Mouse (Mus musculus): ENCODE data around the gene Mindy4.

The Mindy4 gene

GRCm38 (mm10) chr6:55310179-55310578 is 107.0 kb downstream of the Mindy4 start:
- DNase-seq (ENCODE audit: low read depth), result no peak

DNA sequence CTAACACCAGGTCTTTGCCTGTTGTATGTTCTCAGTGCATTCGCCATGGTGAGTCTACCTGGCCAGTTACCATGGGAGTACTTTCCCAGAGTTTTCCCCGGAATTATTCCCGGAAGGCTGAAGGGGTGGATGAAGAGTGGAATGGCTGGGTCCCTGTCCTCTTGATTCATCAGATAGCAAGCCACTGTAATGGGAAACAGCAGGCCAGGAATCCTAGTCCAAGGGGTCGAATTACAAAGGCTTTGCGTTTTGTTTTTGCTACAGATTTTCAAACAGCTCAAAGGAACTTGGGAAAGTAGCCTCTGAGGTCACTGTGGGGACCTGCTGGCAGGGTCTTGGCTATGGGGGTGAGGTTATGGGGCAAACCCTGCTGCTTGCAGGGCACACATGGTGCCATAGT is 108.8 kb downstream of the Mindy4 start:
- no peak for DNase-seq (ENCODE audit: low read depth)

- DNase-seq (ENCODE audit: low read depth), result no peak
Measured at GRCm38 (mm10) chr6:55313893-55314292, 110.7 kb downstream of the Mindy4 start.

DNA sequence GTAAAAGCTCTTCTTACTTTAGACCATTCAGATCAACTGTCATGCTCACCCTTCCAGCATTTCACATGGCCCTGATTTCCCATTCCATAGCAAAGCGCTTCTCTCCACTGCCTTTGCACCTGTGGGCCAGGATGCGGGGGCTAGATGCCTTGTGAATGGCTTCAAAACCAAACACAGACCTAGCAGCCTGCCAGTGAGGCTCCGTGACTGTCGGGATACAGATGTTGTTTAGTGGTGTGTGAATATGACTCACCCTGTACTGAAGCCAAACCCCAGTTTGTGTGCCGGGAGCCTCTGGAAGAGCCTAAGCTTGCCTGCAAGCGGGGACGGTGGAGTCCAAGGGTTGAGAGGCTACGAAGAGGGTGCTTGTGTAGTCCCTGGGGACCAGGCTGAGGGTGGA is 111.4 kb downstream of the Mindy4 start:
- no peak for DNase-seq (ENCODE audit: low read depth)

DNA sequence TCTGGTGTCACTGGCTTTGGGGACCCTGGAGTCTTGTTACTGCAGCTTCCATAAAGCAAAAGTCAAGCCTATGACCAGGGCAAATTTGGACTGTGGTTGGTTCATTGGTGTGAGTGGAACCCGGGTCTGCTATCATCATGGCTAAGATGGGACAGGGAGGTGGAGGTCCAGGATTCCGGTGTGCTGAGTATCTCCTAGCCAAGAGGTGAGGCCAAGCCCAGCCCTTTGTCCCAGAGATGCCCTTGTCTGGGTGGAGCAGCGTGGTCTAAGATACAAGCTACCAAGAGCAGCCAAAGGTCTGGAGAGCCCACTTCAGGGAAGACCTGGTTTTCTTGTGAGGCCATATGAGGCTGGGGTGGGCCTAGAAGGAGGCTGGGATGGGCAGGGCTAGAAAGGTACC is 115.4 kb downstream of the Mindy4 start:
- no peak for DNase-seq (ENCODE audit: low read depth)

DNA sequence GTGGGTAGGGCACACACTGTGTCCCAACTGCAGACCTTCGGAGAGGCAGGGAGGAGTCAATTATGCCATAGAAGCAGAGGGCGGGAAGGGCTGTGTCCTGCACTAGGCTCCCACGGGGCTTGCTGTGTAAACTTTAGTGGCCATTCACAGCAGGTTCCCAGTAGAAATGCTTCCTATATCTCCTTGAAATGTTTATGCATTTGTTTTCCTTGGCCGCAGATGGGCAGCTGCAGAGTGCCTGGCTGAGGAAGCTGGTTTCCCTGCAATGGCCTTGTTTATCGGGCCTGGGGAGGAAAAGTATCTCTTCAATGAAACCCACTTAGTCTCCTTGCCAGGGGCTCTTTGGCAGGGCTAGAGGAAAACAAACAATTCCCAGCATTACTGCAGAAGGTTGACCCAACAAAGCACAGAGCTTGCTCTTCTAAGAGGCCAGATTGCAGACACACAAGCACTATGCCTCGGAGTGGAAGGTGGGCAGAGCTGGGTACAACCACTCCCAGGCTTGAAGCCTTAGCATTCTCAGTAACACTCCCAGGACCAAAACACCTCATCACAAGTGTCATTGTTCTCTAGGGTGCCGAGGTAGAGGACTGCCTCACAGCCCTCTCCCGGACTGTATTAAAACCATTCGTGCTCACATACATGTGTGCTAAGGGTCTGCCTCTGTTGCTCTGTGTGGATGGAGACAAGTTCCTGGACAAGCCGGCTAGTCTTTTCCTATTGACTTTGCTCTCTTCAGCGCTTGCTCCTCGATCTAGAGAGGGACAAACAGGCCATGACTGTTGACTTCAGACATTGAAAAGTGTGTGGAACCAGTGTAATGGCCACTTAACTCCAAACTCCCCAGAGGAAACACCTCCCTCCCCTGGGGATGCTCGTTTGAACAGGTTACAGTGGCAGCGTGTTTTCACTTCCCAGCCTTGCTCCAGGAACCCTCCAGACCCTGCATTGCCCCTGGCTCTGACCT is 116.7 kb downstream of the Mindy4 start:
- DNase-seq (ENCODE audit: low read depth), result no peak

GRCm38 (mm10) chr6:55320894-55321293 is 117.7 kb downstream of the Mindy4 start:
- DNase-seq (ENCODE audit: low read depth), result no peak

GRCm38 (mm10) chr6:55321518-55321917 is 118.3 kb downstream of the Mindy4 start:
- no peak for DNase-seq (ENCODE audit: low read depth)

GRCm38 (mm10) chr6:55322980-55323379 is 119.8 kb downstream of the Mindy4 start:
- DNase-seq (ENCODE audit: low read depth), result no peak

GRCm38 (mm10) chr6:55323908-55324634 is 120.9 kb downstream of the Mindy4 start:
- DNase-seq (ENCODE audit: low read depth), result peak; percentile 90

DNA sequence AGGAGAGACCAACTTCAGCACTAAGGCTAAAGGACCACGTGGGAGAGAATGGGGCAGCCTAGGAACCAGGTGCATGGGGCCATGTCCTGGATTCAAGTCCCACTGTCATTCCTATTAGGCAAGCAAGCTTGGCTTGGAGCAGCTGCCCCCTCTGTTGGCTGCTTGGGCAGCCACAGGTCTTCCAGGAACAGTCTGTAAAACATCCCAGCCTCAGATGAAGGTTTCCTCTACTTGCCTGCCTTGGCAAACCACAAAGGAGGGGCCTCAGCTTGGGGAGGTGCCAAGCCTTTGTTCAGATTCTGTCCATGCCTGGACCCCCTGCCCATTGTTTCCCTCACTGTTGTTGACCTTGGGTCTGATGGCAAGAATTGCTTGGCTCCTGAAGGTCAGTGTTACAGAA is 121.6 kb downstream of the Mindy4 start:
- no peak for DNase-seq (ENCODE audit: low read depth)

DNA sequence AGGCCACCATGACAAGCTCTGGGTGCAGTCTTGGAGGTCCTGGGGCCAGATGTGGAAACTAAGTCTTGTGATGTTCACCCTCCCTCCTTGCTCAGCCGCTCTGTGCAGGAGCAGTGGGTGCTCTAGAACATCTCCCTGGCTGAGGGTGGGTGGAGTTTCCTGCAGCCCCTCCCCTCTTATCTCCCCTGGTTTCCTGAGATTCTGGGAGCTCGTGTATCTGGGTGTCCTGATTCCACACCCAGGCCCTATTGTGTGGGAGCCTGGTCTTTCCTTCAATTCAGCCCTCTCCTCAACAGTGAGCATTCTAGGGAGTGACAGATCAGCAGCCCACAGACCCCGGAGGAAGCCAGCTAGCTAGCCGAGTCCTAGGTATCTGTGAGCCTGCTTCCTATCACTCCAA is 123.1 kb downstream of the Mindy4 start:
- DNase-seq (ENCODE audit: low read depth), result no peak

DNA sequence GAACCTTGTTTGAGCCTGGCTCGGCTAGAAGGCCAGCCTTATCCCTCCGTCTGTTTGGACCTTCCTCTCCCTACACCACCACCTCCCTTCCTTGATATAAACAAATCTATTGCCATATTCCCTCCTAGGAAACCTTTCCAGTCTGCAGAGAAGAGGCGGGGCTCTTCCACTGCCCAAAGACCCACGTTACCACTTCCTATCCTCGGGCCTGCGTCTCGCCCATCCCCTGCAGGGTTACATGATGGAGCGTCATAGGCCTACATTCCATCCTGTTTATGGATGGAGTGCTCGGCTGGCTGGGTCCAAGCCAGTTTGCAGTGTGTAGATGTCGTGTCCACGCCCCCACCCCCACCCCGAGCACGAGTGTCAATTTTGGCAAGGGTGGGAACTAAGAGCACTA is 124.1 kb downstream of the Mindy4 start:
- DNase-seq (ENCODE audit: low read depth), result no peak

DNA sequence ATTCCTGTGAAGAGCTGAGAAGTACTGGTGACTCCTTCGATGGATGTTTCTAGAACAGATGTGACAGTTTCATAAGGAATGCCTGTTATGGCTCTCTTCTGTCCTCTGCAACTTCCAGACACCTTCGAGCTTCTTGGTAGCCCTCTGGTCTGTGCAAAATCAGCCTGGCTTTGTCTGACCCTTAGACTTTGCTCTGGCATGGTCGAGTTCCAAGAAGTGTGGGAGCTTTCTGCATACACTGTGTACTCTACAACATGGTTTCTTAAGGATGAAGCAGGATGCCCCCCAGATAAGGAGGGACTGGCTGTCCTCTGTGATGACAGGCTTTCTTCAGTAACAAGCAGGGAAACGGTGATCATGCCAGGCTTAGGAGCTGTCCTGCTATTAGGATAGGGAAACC is 125.0 kb downstream of the Mindy4 start:
- no peak for DNase-seq (ENCODE audit: low read depth)

- DNase-seq (ENCODE audit: low read depth), result no peak
Measured at GRCm38 (mm10) chr6:55331315-55331714, 128.1 kb downstream of the Mindy4 start.

DNA sequence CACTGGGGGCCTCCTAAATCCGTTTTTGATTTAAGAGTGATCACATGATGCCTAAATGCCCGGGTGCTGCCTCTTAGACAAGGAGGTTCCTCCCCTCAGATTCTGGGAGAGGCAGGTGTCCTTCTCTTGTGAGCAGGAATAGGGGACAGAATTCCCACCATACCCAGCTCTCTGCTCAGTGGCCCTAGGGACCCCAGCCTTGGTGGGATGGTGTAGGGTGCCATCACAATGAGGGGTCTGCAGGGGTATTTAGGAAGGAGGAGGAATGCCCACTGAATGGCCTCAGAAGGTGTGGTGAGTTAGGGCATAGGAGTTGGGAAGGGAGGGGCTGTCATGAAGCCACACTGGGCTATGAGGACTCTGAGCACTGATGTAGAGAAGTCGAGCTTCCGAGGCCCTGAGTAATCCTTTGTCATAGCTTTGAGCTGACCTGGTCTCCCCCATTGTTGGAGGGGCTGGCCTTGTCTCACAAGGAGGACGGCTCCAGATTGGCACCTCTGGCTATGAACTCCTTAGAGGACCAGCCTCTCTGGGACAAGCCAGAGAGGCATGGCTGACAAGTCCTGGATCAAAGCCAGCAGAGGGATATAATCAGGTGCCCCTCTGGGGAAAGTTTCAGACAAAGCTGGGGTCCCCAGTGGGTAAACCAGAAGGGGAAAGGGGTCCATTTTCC is 129.1 kb downstream of the Mindy4 start:
- no peak for DNase-seq (ENCODE audit: low read depth)

GRCm38 (mm10) chr6:55332773-55333109 is 129.6 kb downstream of the Mindy4 start:
- no peak for DNase-seq (ENCODE audit: low read depth)

DNA sequence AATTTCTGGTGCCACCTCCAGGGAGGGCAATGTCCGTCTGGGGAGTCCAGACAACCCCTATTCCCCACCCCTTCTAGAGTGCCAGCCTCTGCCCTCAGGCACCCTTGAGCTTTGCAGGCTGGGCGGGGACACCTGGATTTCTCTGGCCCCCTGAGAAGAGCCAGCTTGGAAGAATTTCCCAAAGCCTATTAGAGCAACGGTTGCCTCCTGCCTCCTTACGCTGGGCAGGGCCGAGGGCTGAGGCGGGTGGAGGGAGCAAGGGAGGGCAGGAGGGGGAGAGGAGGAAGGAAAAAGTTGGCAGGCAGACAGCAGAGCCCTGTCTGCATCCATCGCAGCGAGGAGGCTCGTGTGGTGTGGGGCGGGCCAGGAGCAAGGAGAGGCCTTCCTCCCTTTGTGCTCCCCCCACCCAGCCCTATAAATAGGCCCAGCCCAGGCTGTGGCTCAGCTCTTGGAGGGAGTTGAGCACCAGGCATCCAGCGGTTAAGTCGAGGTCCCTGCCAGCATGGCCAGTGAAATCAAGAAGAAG is 132.9 kb downstream of the Mindy4 start, which contains the start of gene Aqp1:
TSS of gene Aqp1 (plus strand) at position 444 of the 526 bp plus-strand sequence.
- no peak for DNase-seq (ENCODE audit: low read depth)

- DNase-seq (ENCODE audit: low read depth), result no peak
Measured at GRCm38 (mm10) chr6:55337242-55337641, 134.1 kb downstream of the Mindy4 start.

GRCm38 (mm10) chr6:55338077-55338476 is 134.9 kb downstream of the Mindy4 start:
- DNase-seq (ENCODE audit: low read depth), result no peak

GRCm38 (mm10) chr6:55338934-55339825 is 136.0 kb downstream of the Mindy4 start:
- DNase-seq (ENCODE audit: low read depth), result peak; percentile 71
